Mouse (Mus musculus) CH12.LX (cell line): ENCODE results near the gene Fcgr1. TPM values are rescaled to one million over a fixed set of nuclear protein-coding genes. Genes with fewer than 3 reads are reported as not detected.

Source experiments
- DNase-seq: peaks from one replicate; pipeline ENCODE4 v3.0.0-alpha.2; 2013; ENCODE audit errors: extremely low read depth
- H3K27ac ChIP-seq: 2 replicates; pipeline ENCODE4 v1.5.1; 2012; ENCODE audit warnings: low read depth, mild to moderate bottlenecking, control low read depth, moderate library complexity; ENCODE audit not compliant: insufficient read depth
- H3K27me3 ChIP-seq: replicated peaks from 2 replicates; pipeline ENCODE3; 2012; ENCODE audit warnings: inconsistent platforms
- H3K36me3 ChIP-seq, 2 experiments: replicated peaks in 1 of 2; 2 replicates each; pipeline versions ENCODE3 to v1.6.1; 2012; ENCODE audit warnings: inconsistent platforms in 1 of 2, low read length in 1 of 2, mild to moderate bottlenecking in 1 of 2, mixed read lengths in 1 of 2, moderate library complexity in 1 of 2; ENCODE audit not compliant: control insufficient read depth in 1 of 2, insufficient read depth in 1 of 2
- H3K4me1 ChIP-seq, 2 experiments: 2 replicates each; pipeline ENCODE4 v1.6.1; 2012; ENCODE audit warnings: inconsistent platforms in 1 of 2, moderate library complexity in 1 of 2; ENCODE audit not compliant: insufficient read depth in 2 of 2, control insufficient read depth in 1 of 2
- H3K4me2 ChIP-seq: 2 replicates; pipeline ENCODE4 v1.6.1; 2012; ENCODE audit warnings: low read depth, mild to moderate bottlenecking, control low read depth; ENCODE audit not compliant: poor library complexity, insufficient read depth, severe bottlenecking
- H3K4me3 ChIP-seq, 3 experiments: fragments of 150-350 bp in 1 of 3; sonication (generic) in 1 of 3; replicated peaks in 1 of 3; 2 replicates each; pipeline versions ENCODE3 to v1.5.1; 2011 to 2012; ENCODE audit warnings: low read depth in 2 of 3, low read length in 2 of 3, mild to moderate bottlenecking in 2 of 3, moderate library complexity in 2 of 3, control low read depth in 1 of 3, improper control_type of control experiment in 1 of 3, inconsistent platforms in 1 of 3, mixed read lengths in 1 of 3; ENCODE audit not compliant: poor library complexity in 1 of 3
- H3K79me2 ChIP-seq: replicated peaks from 2 replicates; pipeline ENCODE4 v1.6.1; 2012; ENCODE audit warnings: mild to moderate bottlenecking, moderate library complexity; ENCODE audit not compliant: control insufficient read depth, poor library complexity, insufficient read depth, severe bottlenecking; ENCODE audit errors: extremely low read depth
- H3K9ac ChIP-seq: 2 replicates; pipeline ENCODE4 v1.6.1; 2012; ENCODE audit warnings: low read depth, mild to moderate bottlenecking, control low read depth, moderate library complexity; ENCODE audit not compliant: insufficient read depth
- H3K9me3 ChIP-seq: replicated peaks from 2 replicates; pipeline ENCODE3; 2012; ENCODE audit warnings: low read length, inconsistent platforms, mixed read lengths
- BHLHE40 ChIP-seq: IDR thresholded peaks from 2 replicates; pipeline ENCODE4 v1.6.1; 2011; ENCODE audit warnings: mild to moderate bottlenecking, low read depth, low read length, improper control_type of control experiment
- CHD1 ChIP-seq: IDR thresholded peaks from 2 replicates; pipeline ENCODE4 v1.6.1; 2012; ENCODE audit warnings: low read depth, low read length, improper control_type of control experiment, inconsistent platforms
- CHD2 ChIP-seq: IDR thresholded peaks from 2 replicates; pipeline ENCODE4 v1.6.1; 2011; ENCODE audit warnings: low read length, improper control_type of control experiment
- CTCF ChIP-seq, 2 experiments: IDR thresholded peaks in 1 of 2; conservative IDR thresholded peaks in 1 of 2; 2 replicates each; pipeline ENCODE4 v1.5.1; 2011 to 2012; ENCODE audit warnings: low read depth in 2 of 2, low read length in 2 of 2, improper control_type of control experiment in 1 of 2, inconsistent platforms in 1 of 2, mild to moderate bottlenecking in 1 of 2, moderate library complexity in 1 of 2
- E2F4 ChIP-seq: IDR thresholded peaks from 2 replicates; pipeline ENCODE4 v1.6.1; 2011; ENCODE audit warnings: low read depth, low read length, improper control_type of control experiment; ENCODE audit not compliant: insufficient replicate concordance
- ELF1 ChIP-seq: IDR thresholded peaks from 2 replicates; pipeline ENCODE4 v1.6.1; 2014; ENCODE audit warnings: low read depth, mild to moderate bottlenecking, inconsistent platforms, low read length, improper control_type of control experiment
- EP300 ChIP-seq: IDR thresholded peaks from 2 replicates; pipeline ENCODE4 v1.6.1; 2011; ENCODE audit warnings: low read length, improper control_type of control experiment
- GABPA ChIP-seq: IDR thresholded peaks from 2 replicates; pipeline ENCODE4 v1.6.1; 2012; ENCODE audit warnings: low read depth, low read length, improper control_type of control experiment, inconsistent platforms; ENCODE audit not compliant: insufficient replicate concordance
- IRF4 ChIP-seq: IDR thresholded peaks from 2 replicates; pipeline ENCODE4 v1.6.1; 2014; ENCODE audit warnings: low read depth, mild to moderate bottlenecking, inconsistent platforms, low read length, improper control_type of control experiment
- JUND ChIP-seq: conservative IDR thresholded peaks from 2 replicates; pipeline ENCODE4 v1.6.1; 2011; ENCODE audit warnings: low read depth, low read length, improper control_type of control experiment
- KAT2A ChIP-seq: IDR thresholded peaks from 2 replicates; pipeline ENCODE4 v1.6.1; 2012; ENCODE audit warnings: low read length, improper control_type of control experiment, inconsistent platforms; ENCODE audit not compliant: insufficient replicate concordance
- MAFK ChIP-seq: IDR thresholded peaks from 2 replicates; pipeline ENCODE4 v1.6.1; 2011; ENCODE audit warnings: low read length, improper control_type of control experiment; ENCODE audit not compliant: insufficient replicate concordance
- MAX ChIP-seq: IDR thresholded peaks from 2 replicates; pipeline ENCODE4 v1.6.1; 2011; ENCODE audit warnings: low read length, improper control_type of control experiment
- MAZ ChIP-seq: IDR thresholded peaks from 2 replicates; pipeline ENCODE4 v1.6.1; 2012; ENCODE audit warnings: low read depth, mild to moderate bottlenecking, inconsistent platforms, low read length, improper control_type of control experiment, moderate library complexity
- MEF2A ChIP-seq: IDR thresholded peaks from 2 replicates; pipeline ENCODE4 v1.6.1; 2014; ENCODE audit warnings: low read depth, mild to moderate bottlenecking, inconsistent platforms, low read length, improper control_type of control experiment, borderline replicate concordance
- MXI1 ChIP-seq: IDR thresholded peaks from 2 replicates; pipeline ENCODE4 v1.6.1; 2011; ENCODE audit warnings: mild to moderate bottlenecking, low read depth, low read length, improper control_type of control experiment
- MYC ChIP-seq: IDR thresholded peaks from 2 replicates; pipeline ENCODE4 v1.6.1; 2011; ENCODE audit warnings: low read depth, mild to moderate bottlenecking, improper control_type of control experiment, low read length
- NELFE ChIP-seq: IDR thresholded peaks from 2 replicates; pipeline ENCODE4 v1.6.1; 2011; ENCODE audit warnings: low read depth, low read length, improper control_type of control experiment
- NRF1 ChIP-seq: IDR thresholded peaks from 2 replicates; pipeline ENCODE4 v1.6.1; 2014; ENCODE audit warnings: low read depth, mild to moderate bottlenecking, inconsistent platforms, low read length, improper control_type of control experiment, moderate library complexity
- PAX5 ChIP-seq: IDR thresholded peaks from 2 replicates; pipeline ENCODE4 v1.6.1; 2012; ENCODE audit warnings: low read length, inconsistent platforms, mixed read lengths
- POLR2A ChIP-seq: IDR thresholded peaks from 2 replicates; pipeline ENCODE4 v1.6.1; 2011; ENCODE audit warnings: low read depth, mild to moderate bottlenecking, improper control_type of control experiment, low read length
- POLR2AphosphoS2 ChIP-seq: IDR thresholded peaks from 2 replicates; pipeline ENCODE4 v1.6.1; 2011; ENCODE audit warnings: low read depth, low read length, improper control_type of control experiment
- RAD21 ChIP-seq: IDR thresholded peaks from 2 replicates; pipeline ENCODE4 v1.6.1; 2011; ENCODE audit warnings: low read depth, mild to moderate bottlenecking, low read length, improper control_type of control experiment, moderate library complexity
- RCOR1 ChIP-seq: conservative IDR thresholded peaks from 2 replicates; pipeline ENCODE4 v1.6.1; 2012; ENCODE audit warnings: low read depth, mild to moderate bottlenecking, inconsistent platforms, low read length, improper control_type of control experiment
- SIN3A ChIP-seq: IDR thresholded peaks from 2 replicates; pipeline ENCODE4 v1.6.1; 2012; ENCODE audit warnings: low read length, improper control_type of control experiment, inconsistent platforms
- SMC3 ChIP-seq: IDR thresholded peaks from 2 replicates; pipeline ENCODE4 v1.6.1; 2011; ENCODE audit warnings: low read depth, low read length, improper control_type of control experiment
- TBP ChIP-seq: conservative IDR thresholded peaks from 2 replicates; pipeline ENCODE4 v1.6.1; 2011; ENCODE audit warnings: low read depth, low read length, improper control_type of control experiment
- TCF12 ChIP-seq: IDR thresholded peaks from 2 replicates; pipeline ENCODE4 v1.6.1; 2014; ENCODE audit warnings: low read depth, mild to moderate bottlenecking, inconsistent platforms, low read length, improper control_type of control experiment
- USF1 ChIP-seq: IDR thresholded peaks from 2 replicates; pipeline ENCODE4 v1.6.1; 2014; ENCODE audit warnings: low read depth, mild to moderate bottlenecking, inconsistent platforms, low read length, improper control_type of control experiment
- USF2 ChIP-seq: conservative IDR thresholded peaks from 2 replicates; pipeline ENCODE4 v1.6.1; 2011; ENCODE audit warnings: low read depth, low read length, improper control_type of control experiment
- ZC3H11A ChIP-seq: IDR thresholded peaks from 2 replicates; pipeline ENCODE4 v1.6.1; 2012; ENCODE audit warnings: low read depth, mild to moderate bottlenecking, inconsistent platforms, low read length, improper control_type of control experiment
- ZKSCAN1 ChIP-seq: IDR thresholded peaks from 2 replicates; pipeline ENCODE4 v1.6.1; 2012; ENCODE audit warnings: low read depth, inconsistent platforms, low read length, improper control_type of control experiment, borderline replicate concordance
- ZMIZ1 ChIP-seq: IDR thresholded peaks from 2 replicates; pipeline ENCODE4 v1.6.1; 2012; ENCODE audit warnings: low read depth, mild to moderate bottlenecking, inconsistent platforms, low read length, improper control_type of control experiment
- dilution Hi-C: fragments of 300-500 bp; cut with MboI; formaldehyde crosslinking; loops from 2 replicates; pipeline ENCODE4 v1.14.3; 2020; ENCODE audit warnings: low sequenced_read_pairs; ENCODE audit not compliant: extremely low pct_unique_long_range_greater_than_20kb, extremely low pct_ligation_motif_present
- in situ Hi-C: fragments of 300-500 bp; cut with MboI; formaldehyde crosslinking; loops from 3 replicates; pipeline ENCODE4 v1.14.3; 2019; ENCODE audit warnings: low sequenced_read_pairs, low pct_ligation_motif_present, low pct_unique_long_range_greater_than_20kb, mixed read lengths
- polyA plus RNA-seq: library from polyadenylated mRNA; unstranded; fragments of >175 nt; gene quantifications from 2 replicates; pipeline ENCODE4 v1.2.1, GENCODE M21; 2012; ENCODE audit warnings: low read depth; ENCODE audit not compliant: insufficient read length
- total RNA-seq, 2 experiments: library from RNA; depleted of rRNA; stranded (reverse); fragments of 300-350 nt in 1 of 2; fragments of >200 nt in 1 of 2; gene quantifications; 2 replicates each; pipeline ENCODE4 v1.2.3; 2012 to 2014

Gene Fcgr1
- total and polyA plus RNA-seq, 3 experiments = not detected

DNA sequence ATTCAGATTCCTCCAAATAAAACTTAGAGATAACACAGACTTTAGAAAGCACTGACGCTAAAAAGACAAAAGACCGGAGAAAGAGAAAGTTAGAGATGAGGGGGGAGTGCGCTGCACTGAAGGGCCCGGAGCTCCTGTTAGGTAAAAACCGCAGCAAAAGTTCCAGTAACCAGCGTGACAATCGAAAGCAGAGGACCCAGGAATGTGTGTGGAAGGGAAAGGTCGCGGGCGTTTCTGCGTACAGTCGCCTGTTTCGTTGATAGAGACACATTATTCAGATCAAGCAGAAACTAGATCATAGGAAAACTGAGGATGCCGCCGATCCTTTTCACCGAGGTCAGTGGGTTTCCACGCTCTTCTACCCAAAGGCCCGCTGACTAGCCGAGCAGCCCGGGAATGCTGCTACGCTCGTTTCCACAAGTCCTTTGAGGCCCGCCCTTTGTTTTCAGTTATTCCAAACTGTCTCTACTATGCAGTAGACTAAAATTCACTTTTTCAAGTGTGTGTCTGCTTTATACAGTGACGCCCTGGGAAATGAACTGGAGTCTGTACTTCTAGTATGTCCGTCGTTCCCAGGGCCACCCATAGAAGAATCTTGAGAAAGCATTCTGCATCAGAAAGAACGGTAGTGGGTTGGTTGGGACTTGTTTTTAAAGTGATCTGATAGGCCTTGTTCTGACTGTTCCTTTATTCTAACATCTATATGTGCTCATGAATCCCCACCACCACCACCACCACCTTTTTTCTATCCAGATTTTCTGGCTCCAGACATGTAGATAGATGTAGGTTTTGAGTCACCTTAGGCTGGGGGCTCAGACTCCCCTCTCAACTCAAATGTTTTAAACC lies 30.0 kb downstream of the Fcgr1 start (continued):
- TF ChIP-seq ZKSCAN1 (no peak), SMC3 (no peak), NELFE (0 out of 2 replicates have a peak, but pooled peaks have one; percentile 12), CTCF (conservative IDR thresholded peaks at IDR 0.05 in 1 of 2, IDR thresholded peaks at IDR 0.05 in 1 of 2; ENCODE audit: low read depth in 2 of 2, low read length in 2 of 2) (no peak), MAX (0 out of 2 replicates have a peak, but pooled peaks have one; percentile 12), CHD1 (peak; percentile 10; the same call in 1 of the 2 replicates), KAT2A (no peak), ELF1 (no peak), MYC (0 out of 2 replicates have a peak, but pooled peaks have one; percentile 2), RAD21 (no peak), TBP (0 out of 2 replicates have a peak, but pooled peaks have one; percentile 15), IRF4 (no peak)

- Histone ChIP-seq H3K27me3 (no peaks in the 10 kb centered on the region), H3K27ac (peak within 1 kb of the TSS; percentile 98), H3K4me3 (peak within 1 kb of the TSS; percentile 62 to 67 (median 63)), H3K4me1 (peaks cover 0 to 46% of the 10 kb centered on the region in 2 experiments; a peak in 3 of 4 replicates), H3K4me2 (peak within 1 kb of the TSS; percentile 96), H3K9me3 (no peaks in the 10 kb centered on the region), H3K9ac (peak within 1 kb of the TSS; percentile 85), H3K79me2 (0 out of 2 replicates have a peak, but pooled peaks cover 10% of the 10 kb centered on the region), H3K36me3 (no peaks in the 10 kb centered on the region)
- dilution Hi-C loops (no loop called here), in situ Hi-C loops (no loop called here)
- peak; percentile 98 for DNase-seq
- peak; percentile 97 for TF ChIP-seq POLR2A
- TF ChIP-seq CHD1 = peak; percentile 83
- TF ChIP-seq ZMIZ1 = peak; percentile 100
- TF ChIP-seq NELFE = peak; percentile 100
- TF ChIP-seq GABPA = no peak
- TF ChIP-seq MEF2A = peak; percentile 56
- no peak for TF ChIP-seq CHD2
- no peak for TF ChIP-seq BHLHE40
- peak; percentile 100 for TF ChIP-seq E2F4
- no peak for TF ChIP-seq ZC3H11A
- TF ChIP-seq TBP = peak; percentile 99
- peak; percentile 49 for TF ChIP-seq IRF4
- peak; percentile 28; the same call in 1 of the 2 replicates for TF ChIP-seq NRF1
- TF ChIP-seq MAFK = no peak
- peak; percentile 93 for TF ChIP-seq JUND
- TF ChIP-seq MXI1 = peak; percentile 64; the same call in 1 of the 2 replicates
- TF ChIP-seq MYC = peak; percentile 72
- TF ChIP-seq USF2 = no peak; the same call in 1 of the 2 replicates
- peak; percentile 93 for TF ChIP-seq RCOR1
- TF ChIP-seq PAX5 = no peak
- peak; percentile 96 for TF ChIP-seq POLR2AphosphoS2
- peak; percentile 89 for TF ChIP-seq SIN3A
- peak; percentile 15; the same call in 1 of the 2 replicates for TF ChIP-seq SMC3
- no peak for TF ChIP-seq USF1
- TF ChIP-seq ELF1 = peak; percentile 71
- TF ChIP-seq MAX = no peak
- no peak for TF ChIP-seq RAD21
- peak; percentile 89 for TF ChIP-seq TCF12
- TF ChIP-seq EP300 = no peak
- TF ChIP-seq CTCF (conservative IDR thresholded peaks at IDR 0.05 in 1 of 2, IDR thresholded peaks at IDR 0.05 in 1 of 2; ENCODE audit: low read depth in 2 of 2, low read length in 2 of 2) = peak in 1 of 2 experiments; percentile 66; a peak in 2 of 4 replicates
- no peak; the same call in none of the 2 replicates for TF ChIP-seq MAZ
- peak; percentile 81 for TF ChIP-seq KAT2A
These were observed 30.7 kb downstream of the Fcgr1 start, which contains the start of gene Hist2h4 for GRCm38 (mm10) chr3:96262979-96263550. Hist2h4 (minus strand) TSS chr3:96263311.
